Mouse (Mus musculus) liver, postnatal 0 days (tissue): ENCODE data around the gene Nfix.

Experiments
- CTCF ChIP-seq: sonication (generic); IDR thresholded peaks from 2 replicates; pipeline ENCODE4 v1.5.1; 2016; ENCODE audit warnings: antibody characterized with exemption, low read depth
- EP300 ChIP-seq: IDR thresholded peaks from 2 replicates; pipeline ENCODE4 v1.6.1; 2016; ENCODE audit warnings: antibody characterized with exemption, low read depth, mild to moderate bottlenecking

- TF ChIP-seq CTCF (peak; percentile 18; the same call in 1 of the 2 replicates), EP300 (no peak)
Observed at GRCm38 (mm10) chr8:84745032-84745925, 54.9 kb downstream of the Nfix start.
